Comparison of ENCODE assay signal across 1 mouse cellular context in the genomic region with DNA sequence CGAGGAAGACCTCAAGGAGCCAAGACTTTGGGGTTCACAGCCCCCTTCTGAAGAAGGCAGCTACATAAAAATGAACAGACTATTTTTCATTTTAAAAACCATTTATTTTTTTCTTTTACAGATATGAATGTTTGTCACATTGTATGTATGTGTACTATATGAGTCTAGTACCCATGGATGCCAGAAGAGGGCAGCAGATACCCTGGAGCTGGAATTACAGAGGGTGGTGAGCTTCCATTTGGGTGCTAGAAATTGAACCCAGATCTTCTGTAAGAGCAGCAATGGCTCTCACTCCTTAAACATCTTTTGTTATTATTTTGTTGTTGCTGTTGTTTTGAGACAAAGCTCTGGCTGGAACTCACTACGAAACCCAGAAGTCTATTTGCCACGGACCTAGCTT.
TF ChIP-seq lines count a peak whose summit lies in the region.

No protein-coding gene starts in this region.

TF ChIP-seq in MEL, 35 proteins besides CTCF, POLR2A, EP300 and RAD21:
- TF ChIP-seq RCOR1 (IDR thresholded peaks at IDR 0.05; ENCODE audit: low read depth, low read length) (no peak), SMC3 (IDR thresholded peaks at IDR 0.05; ENCODE audit: low read depth, low read length) (peak; percentile 27; the same call in 1 of the 2 replicates), ZC3H11A (IDR thresholded peaks at IDR 0.05; ENCODE audit: low read depth, low read length) (0 out of 2 replicates have a peak, but pooled peaks have one; percentile 30)
